Mouse (Mus musculus) adrenal gland, adult 18-20 months (tissue): ENCODE data around the gene Adprhl1. TPM values are rescaled to one million over a fixed set of nuclear protein-coding genes. Genes with fewer than 3 reads are reported as not detected.

Experiments used
- microRNA-seq, 2 experiments: library from miRNA; unstranded; fragments of <30 nt; microRNA quantifications; one replicate each; pipeline ENCODE4 v1.2.0; 2021; ENCODE audit warnings: borderline number of aligned reads in 2 of 2
- total RNA-seq, 2 experiments: library from RNA; stranded (reverse); gene quantifications; 1 replicate in 1 of 2; 2 replicates in 1 of 2; pipeline ENCODE4 v1.2.3; 2021

Gene Adprhl1
- total RNA-seq, 2 experiments from 2014 or later = 7.8 to 18.5 TPM

Small RNA genes lying within 50 kb of the gene (microRNA-seq; reads per million reads assigned to microRNA genes)
- 21.3 to 26.3 reads per million in 2 experiments for gene Mir1968

Other genes starting within 250 kb of the Adprhl1 start
- gene F7, start 228.1 kb downstream of the Adprhl1 start, total RNA-seq = 1 to 10 TPM in 1 of 2 experiments, under 1 TPM in 1; 0.48 to 1.2 TPM
- 1 to 10 TPM in 1 of 2 experiments, under 1 TPM in 1; 0.83 to 3.1 TPM for gene F10, start 216.9 kb downstream of the Adprhl1 start, total RNA-seq
- gene Proz, start 193.2 kb downstream of the Adprhl1 start, total RNA-seq = not detected
- 10 to 100 TPM; 19.4 to 20.9 TPM for gene Pcid2, start 148.7 kb downstream of the Adprhl1 start, total RNA-seq
- gene Cul4a, start 148.5 kb downstream of the Adprhl1 start, total RNA-seq = 100 to 1,000 TPM in 1 of 2 experiments, 10 to 100 TPM in 1; 77.3 to 136 TPM
- gene Lamp1, start 95.0 kb downstream of the Adprhl1 start, total RNA-seq = 100 to 1,000 TPM; 456 to 471 TPM
- 10 to 100 TPM in 1 of 2 experiments, 1 to 10 TPM in 1; 9.1 to 15.3 TPM for gene Grtp1, start 53.5 kb downstream of the Adprhl1 start, total RNA-seq
- gene Dcun1d2, start 34.0 kb upstream of the Adprhl1 start, total RNA-seq = 10 to 100 TPM; 27.2 to 33.6 TPM
- gene Tmco3, start 34.0 kb upstream of the Adprhl1 start, total RNA-seq = 10 to 100 TPM; 31.2 to 33.2 TPM
- 10 to 100 TPM; 49.1 to 58.3 TPM for gene Tfdp1, start 84.6 kb upstream of the Adprhl1 start, total RNA-seq
- gene Atp4b, start 142.7 kb upstream of the Adprhl1 start, total RNA-seq = 1 to 10 TPM in 1 of 2 experiments, under 1 TPM in 1; 0.60 to 5.0 TPM
- not detected for gene Grk1, start 150.9 kb upstream of the Adprhl1 start, total RNA-seq
- gene Tmem255b, start 181.0 kb upstream of the Adprhl1 start, total RNA-seq = 1 to 10 TPM; 1.3 to 1.7 TPM
- gene Gas6, start 240.3 kb upstream of the Adprhl1 start, total RNA-seq = 100 to 1,000 TPM; 100 to 394 TPM